Mouse (Mus musculus) hindbrain, embryonic 12.5 days (tissue): Measurements from ENCODE around the gene Xirp1. TPM values are rescaled to one million over a fixed set of nuclear protein-coding genes. Genes with fewer than 3 reads are reported as not detected.
A peak's percentile ranks its signal among the peaks of the same experiment; 100 is the strongest.

Source experiments
- ATAC-seq: fragments of 200-750 bp; cut with Nextera tagmentation; 2 replicates; pipeline ENCODE4 v1.8.0; 2017; ENCODE audit warnings: moderate TSS enrichment; ENCODE audit not compliant: low FRiP score
- H3K27ac ChIP-seq: fragments of 300-500 bp; sonication (generic); 2 replicates; pipeline ENCODE4 v1.5.1; 2016; ENCODE audit warnings: mild to moderate bottlenecking
- H3K27me3 ChIP-seq: fragments of 300-500 bp; sonication (generic); 2 replicates; pipeline ENCODE4 v1.6.1; 2016; ENCODE audit warnings: mild to moderate bottlenecking
- H3K36me3 ChIP-seq: fragments of 300-500 bp; sonication (generic); 2 replicates; pipeline ENCODE4 v1.6.1; 2016; ENCODE audit warnings: mild to moderate bottlenecking
- H3K4me1 ChIP-seq: fragments of 300-500 bp; sonication (generic); 2 replicates; pipeline ENCODE4 v1.6.1; 2016
- H3K4me2 ChIP-seq: fragments of 300-500 bp; sonication (generic); replicated peaks from 2 replicates; pipeline ENCODE4 v1.6.1; 2016; ENCODE audit warnings: mild to moderate bottlenecking
- H3K4me3 ChIP-seq: fragments of 300-500 bp; sonication (generic); 2 replicates; pipeline ENCODE4 v1.5.1; 2016; ENCODE audit warnings: mild to moderate bottlenecking
- H3K9ac ChIP-seq: fragments of 300-500 bp; sonication (generic); 2 replicates; pipeline ENCODE4 v1.6.1; 2016; ENCODE audit warnings: mild to moderate bottlenecking, moderate library complexity
- H3K9me3 ChIP-seq: fragments of 300-500 bp; sonication (generic); replicated peaks from 2 replicates; pipeline ENCODE4 v1.6.1; 2016; ENCODE audit warnings: mild to moderate bottlenecking
- WGBS: fragments of 180-500 bp; shearing (Covaris S2); methylation state at CpG from one replicate; pipeline ENCODE4 v1.1.7; 2016; 5-methylcytosine and 5-hydroxymethylcytosine counted together
- polyA plus RNA-seq: library from polyadenylated mRNA; unstranded; fragments of >200 nt; fragmentation: Nextera tagmentation; extraction: Ambion mirVana; gene quantifications from 2 replicates; pipeline ENCODE4 v1.2.1, GENCODE M21; 2016

Gene Xirp1
- polyA plus RNA-seq, 1 experiment from 2014 or later: 0.04 TPM

- WGBS: 88% methylated on average over 7 of the region's 7 CpGs
- no peaks in the 10 kb centered on the region for H3K27me3 ChIP-seq
- no peaks in the 10 kb centered on the region for H3K36me3 ChIP-seq
- H3K4me1 ChIP-seq: no peaks in the 10 kb centered on the region
- ATAC-seq: no peak
- H3K4me3 ChIP-seq: no peak overlapping the region
- H3K9me3 ChIP-seq: 0 out of 2 replicates have a peak, but pooled peaks cover 3% of the 10 kb centered on the region
- H3K27ac ChIP-seq: no peak overlapping the region
- no peak overlapping the region for H3K4me2 ChIP-seq
- no peak overlapping the region for H3K9ac ChIP-seq
Measured at GRCm38 (mm10) chr9:120043115-120043514, 19.7 kb upstream of the Xirp1 start.

- Histone ChIP-seq H3K27ac (no peak overlapping the region), H3K36me3 (no peaks in the 10 kb centered on the region), H3K4me1 (no peaks in the 10 kb centered on the region), H3K4me3 (no peak overlapping the region), H3K4me2 (no peak overlapping the region), H3K27me3 (no peaks in the 10 kb centered on the region), H3K9me3 (0 out of 2 replicates have a peak, but pooled peaks cover 3% of the 10 kb centered on the region), H3K9ac (no peak overlapping the region)
- WGBS: 85% methylated on average over 7 of the region's 7 CpGs
- ATAC-seq: no peak
Measured at GRCm38 (mm10) chr9:120037414-120037813, 14.0 kb upstream of the Xirp1 start.

GRCm38 (mm10) chr9:120034375-120034774 is 11.0 kb upstream of the Xirp1 start:
- 75% methylated on average over 8 of the region's 8 CpGs for WGBS
- no peak for ATAC-seq
- Histone ChIP-seq H3K4me1 (no peaks in the 10 kb centered on the region), H3K9ac (no peak overlapping the region), H3K9me3 (no peaks in the 10 kb centered on the region), H3K27me3 (no peaks in the 10 kb centered on the region), H3K4me2 (no peak overlapping the region), H3K27ac (no peak overlapping the region), H3K36me3 (no peaks in the 10 kb centered on the region), H3K4me3 (no peak overlapping the region)

GRCm38 (mm10) chr9:120032710-120033109 is 9.3 kb upstream of the Xirp1 start:
- no peak overlapping the region for H3K4me3 ChIP-seq
- no peak overlapping the region for H3K27ac ChIP-seq
- no peaks in the 10 kb centered on the region for H3K4me1 ChIP-seq
- H3K9me3 ChIP-seq: no peaks in the 10 kb centered on the region
- no peak overlapping the region for H3K9ac ChIP-seq
- ATAC-seq: no peak
- H3K27me3 ChIP-seq: no peaks in the 10 kb centered on the region
- no peak overlapping the region for H3K4me2 ChIP-seq
- whole genome bisulfite sequencing: 89% methylated on average over 6 of the region's 6 CpGs
- no peaks in the 10 kb centered on the region for H3K36me3 ChIP-seq

GRCm38 (mm10) chr9:120030421-120030820 is 7.0 kb upstream of the Xirp1 start:
- no peak for ATAC-seq
- Histone ChIP-seq H3K9me3 (no peaks in the 10 kb centered on the region), H3K9ac (no peak overlapping the region), H3K4me1 (0 out of 2 replicates have a peak, but pooled peaks cover 2% of the 10 kb centered on the region), H3K4me3 (no peak overlapping the region), H3K36me3 (no peaks in the 10 kb centered on the region), H3K27me3 (peaks cover 4% of the 10 kb centered on the region; the same call in 1 of the 2 replicates), H3K4me2 (no peak overlapping the region), H3K27ac (no peak overlapping the region)
- WGBS: 87% methylated on average over 10 of the region's 10 CpGs

- WGBS: 93% methylated on average over 6 of the region's 6 CpGs
- Histone ChIP-seq H3K27ac (no peak overlapping the region), H3K36me3 (no peaks in the 10 kb centered on the region), H3K9ac (no peak overlapping the region), H3K4me3 (no peak overlapping the region), H3K4me2 (no peak overlapping the region), H3K9me3 (no peaks in the 10 kb centered on the region), H3K4me1 (0 out of 2 replicates have a peak, but pooled peaks cover 2% of the 10 kb centered on the region), H3K27me3 (peaks cover 4% of the 10 kb centered on the region; the same call in 1 of the 2 replicates)
- ATAC-seq: no peak
Measured at GRCm38 (mm10) chr9:120029880-120030279, 6.5 kb upstream of the Xirp1 start.

- 0 out of 2 replicates have a peak overlapping the region, but pooled peaks have one; percentile 8 for H3K9ac ChIP-seq
Measured at GRCm38 (mm10) chr9:120027401-120028151, 4.2 kb upstream of the Xirp1 start.

GRCm38 (mm10) chr9:120024625-120025024 is 1.2 kb upstream of the Xirp1 start:
- Histone ChIP-seq H3K36me3 (no peaks in the 10 kb centered on the region), H3K27me3 (peaks cover 4% of the 10 kb centered on the region; the same call in 1 of the 2 replicates), H3K9me3 (no peaks in the 10 kb centered on the region), H3K4me3 (no peak overlapping the region), H3K4me1 (peaks cover 4% of the 10 kb centered on the region; the same call in 1 of the 2 replicates), H3K4me2 (no peak overlapping the region), H3K27ac (no peak overlapping the region), H3K9ac (no peak overlapping the region)
- no peak for ATAC-seq
- WGBS: 78% methylated on average over 5 of the region's 5 CpGs

More at GRCm38 (mm10) chr9:120027401-120028151, 4.2 kb upstream of the Xirp1 start:
- no peak overlapping the region for H3K4me3 ChIP-seq
- 0 out of 2 replicates have a peak, but pooled peaks cover 2% of the 10 kb centered on the region for H3K4me1 ChIP-seq
- peaks cover 4% of the 10 kb centered on the region; the same call in 1 of the 2 replicates for H3K27me3 ChIP-seq
- H3K4me2 ChIP-seq: no peak overlapping the region
- H3K27ac ChIP-seq: no peak overlapping the region
- no peaks in the 10 kb centered on the region for H3K36me3 ChIP-seq
- WGBS: 33% methylated on average over 13 of the region's 14 CpGs
- ATAC-seq: no peak
- H3K9me3 ChIP-seq: no peaks in the 10 kb centered on the region

GRCm38 (mm10) chr9:120024171-120024570 is 773 bp upstream of the Xirp1 start:
- H3K4me1 ChIP-seq: peaks cover 4% of the 10 kb centered on the region; the same call in 1 of the 2 replicates
- peaks cover 4% of the 10 kb centered on the region; the same call in 1 of the 2 replicates for H3K27me3 ChIP-seq
- H3K36me3 ChIP-seq: no peaks in the 10 kb centered on the region
- H3K4me3 ChIP-seq: no peak overlapping the region
- no peaks in the 10 kb centered on the region for H3K9me3 ChIP-seq
- WGBS: 83% methylated on average over 10 of the region's 10 CpGs
- H3K27ac ChIP-seq: no peak overlapping the region
- ATAC-seq: no peak
- no peak overlapping the region for H3K4me2 ChIP-seq
- H3K9ac ChIP-seq: no peak overlapping the region

GRCm38 (mm10) chr9:120021164-120021563 is 2.2 kb downstream of the Xirp1 start:
- Histone ChIP-seq H3K4me3 (no peak overlapping the region), H3K36me3 (no peaks in the 10 kb centered on the region), H3K27me3 (peaks cover 3% of the 10 kb centered on the region; the same call in 1 of the 2 replicates), H3K9me3 (no peaks in the 10 kb centered on the region), H3K4me2 (no peak overlapping the region), H3K4me1 (peaks cover 2% of the 10 kb centered on the region; the same call in 1 of the 2 replicates), H3K27ac (no peak overlapping the region), H3K9ac (no peak overlapping the region)
- WGBS: 73% methylated on average over 5 of the region's 5 CpGs
- no peak for ATAC-seq

GRCm38 (mm10) chr9:120020285-120020890 is 3.0 kb downstream of the Xirp1 start:
- no peak for ATAC-seq
- no peak overlapping the region for H3K4me3 ChIP-seq
- no peaks in the 10 kb centered on the region for H3K9me3 ChIP-seq
- no peak overlapping the region for H3K4me2 ChIP-seq
- 45% methylated on average over 7 of the region's 7 CpGs for WGBS
- H3K4me1 ChIP-seq: peaks cover 2% of the 10 kb centered on the region; the same call in 1 of the 2 replicates
- no peak overlapping the region for H3K27ac ChIP-seq
- H3K9ac ChIP-seq: no peak overlapping the region
- H3K36me3 ChIP-seq: no peaks in the 10 kb centered on the region
- peaks cover 7% of the 10 kb centered on the region; the same call in 1 of the 2 replicates for H3K27me3 ChIP-seq

GRCm38 (mm10) chr9:120016956-120017355 is 6.4 kb downstream of the Xirp1 start:
- Histone ChIP-seq H3K36me3 (no peaks in the 10 kb centered on the region), H3K27ac (no peak overlapping the region), H3K4me2 (no peak overlapping the region), H3K4me1 (peaks cover 2% of the 10 kb centered on the region; the same call in 1 of the 2 replicates), H3K9me3 (no peaks in the 10 kb centered on the region), H3K27me3 (peaks cover 22% of the 10 kb centered on the region), H3K9ac (no peak overlapping the region), H3K4me3 (no peak overlapping the region)
- WGBS: 60% methylated on average over 10 of the region's 10 CpGs
- ATAC-seq: no peak
